Mouse (Mus musculus) liver, embryonic 14.5 days (tissue): Measurements from ENCODE around the gene Troap.
A peak's percentile ranks its signal among the peaks of the same experiment; 100 is the strongest.

ENCODE experiments used
- CTCF ChIP-seq: IDR thresholded peaks from 2 replicates; pipeline ENCODE4 v1.5.1; 2016; ENCODE audit warnings: antibody characterized with exemption, low read depth, control low read depth
- EP300 ChIP-seq: IDR thresholded peaks from 2 replicates; pipeline ENCODE4 v1.6.1; 2016; ENCODE audit warnings: antibody characterized with exemption, low read depth

- TF ChIP-seq EP300 (no peak), CTCF (peak; percentile 70)
These were observed 13.1 kb downstream of the Troap start, which contains the start of gene C1ql4 for GRCm38 (mm10) chr15:99087253-99088075.
